Mouse (Mus musculus) liver, postnatal 0 days (tissue): ENCODE results near the gene Dlk1.

Source experiments
- CTCF ChIP-seq: sonication (generic); IDR thresholded peaks from 2 replicates; pipeline ENCODE4 v1.5.1; 2016; ENCODE audit warnings: antibody characterized with exemption, low read depth
- EP300 ChIP-seq: IDR thresholded peaks from 2 replicates; pipeline ENCODE4 v1.6.1; 2016; ENCODE audit warnings: antibody characterized with exemption, low read depth, mild to moderate bottlenecking

DNA sequence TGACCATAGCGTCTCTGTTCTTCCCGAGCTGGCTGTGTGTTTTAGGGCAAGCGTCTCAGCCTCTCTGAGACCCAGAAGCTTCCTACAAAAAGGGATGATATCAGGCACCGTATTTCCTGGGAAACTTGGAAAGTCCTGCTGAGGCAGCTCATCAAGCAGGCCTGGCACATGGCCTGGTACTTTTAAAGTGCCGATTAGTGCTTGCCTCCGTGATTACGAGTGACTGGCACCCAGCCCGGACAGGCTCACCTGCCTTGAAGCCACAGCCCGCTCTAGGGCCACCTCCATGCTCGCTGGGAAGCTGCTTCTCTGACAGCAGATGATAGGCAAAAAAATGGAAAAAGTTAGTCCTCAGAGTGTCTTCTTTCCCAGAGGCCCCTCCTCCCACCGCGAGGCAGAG, 32.6 kb upstream of the Dlk1 start:
- TF ChIP-seq EP300 (no peak), CTCF (no peak)
